Mouse (Mus musculus): ENCODE measurements at regions not wholly inside any gene's neighbourhood (a gene's known extent, or its start where the extent isn't known, plus 50 kb on each side); places are given as distances from the start of the nearest gene placed in this dataset.

DNA sequence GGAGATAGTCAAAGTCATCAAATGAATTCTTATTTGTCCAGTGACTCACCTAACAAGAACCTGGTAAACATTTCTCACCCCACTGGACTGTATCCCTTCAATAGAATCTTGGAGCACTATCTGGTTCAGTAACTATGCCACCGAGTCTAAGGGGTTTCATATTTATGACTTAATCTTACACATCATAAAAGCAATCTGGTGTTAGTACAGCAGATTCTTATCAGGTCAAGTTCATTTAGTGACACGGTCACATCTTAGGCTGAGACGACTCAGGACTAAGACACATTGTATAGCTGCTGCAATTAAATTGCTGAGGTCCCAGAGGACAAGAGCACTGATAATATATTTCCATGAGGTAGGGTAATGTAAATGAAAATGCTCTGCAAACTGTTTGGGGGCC, 57.4 kb upstream of the Tmem26 start:
- 55% methylated on average over 3 of the region's 3 CpGs for WGBS

DNA sequence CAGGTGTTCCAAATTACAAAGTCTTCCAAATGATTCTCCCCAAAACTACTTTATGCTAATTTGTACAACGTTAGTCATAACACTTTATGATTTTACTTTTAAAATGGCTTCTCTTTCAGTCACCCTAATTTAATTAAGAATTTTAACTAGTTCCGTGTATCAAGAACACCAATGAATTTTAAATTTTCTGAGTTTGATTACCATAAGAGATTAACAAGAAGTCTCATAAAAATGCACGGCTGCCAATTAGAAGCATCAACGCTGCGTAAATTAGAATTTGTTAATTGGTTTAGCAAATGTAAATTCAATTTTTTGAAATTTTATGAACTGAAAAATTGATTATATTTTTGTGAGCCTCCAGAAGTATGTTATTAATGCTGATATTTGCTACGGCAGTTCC, 54.1 kb upstream of the Tmem26 start:
- ATAC-seq = no peak
- H3K27ac ChIP-seq (ENCODE audit: low read length) = no peak overlapping the region
- H3K4me2 ChIP-seq (ENCODE audit: low read depth, low read length) = no peak overlapping the region
- WGBS = 88% methylated on average over 6 of the region's 6 CpGs
- H3K4me3 ChIP-seq (ENCODE audit: low read length) = no peak overlapping the region
- no peaks in the 10 kb centered on the region for H3K9me3 ChIP-seq (ENCODE audit: control insufficient read depth, low read length)
- H3K9ac ChIP-seq (ENCODE audit: low read depth, low read length) = no peak overlapping the region
- no peaks in the 10 kb centered on the region for H3K4me1 ChIP-seq (ENCODE audit: control insufficient read depth, insufficient read depth, low read length)
- no peaks in the 10 kb centered on the region for H3K27me3 ChIP-seq (replicated peaks; ENCODE audit: control insufficient read depth, insufficient read depth, low read length)
- H3K36me3 ChIP-seq (ENCODE audit: control insufficient read depth, insufficient read depth, low read length) = no peaks in the 10 kb centered on the region

More for the DNA sequence above, 57.4 kb upstream of the Tmem26 start:
- Histone ChIP-seq H3K4me3 (ENCODE audit: low read length) (no peak overlapping the region), H3K27ac (ENCODE audit: low read length) (no peak overlapping the region), H3K9me3 (ENCODE audit: control insufficient read depth, low read length) (no peaks in the 10 kb centered on the region), H3K9ac (ENCODE audit: low read depth, low read length) (no peak overlapping the region), H3K27me3 (replicated peaks; ENCODE audit: control insufficient read depth, insufficient read depth, low read length) (no peaks in the 10 kb centered on the region), H3K4me1 (ENCODE audit: control insufficient read depth, insufficient read depth, low read length) (no peaks in the 10 kb centered on the region), H3K4me2 (ENCODE audit: low read depth, low read length) (no peak overlapping the region), H3K36me3 (ENCODE audit: control insufficient read depth, insufficient read depth, low read length) (no peaks in the 10 kb centered on the region)
- peak; percentile 72 for ATAC-seq

DNA sequence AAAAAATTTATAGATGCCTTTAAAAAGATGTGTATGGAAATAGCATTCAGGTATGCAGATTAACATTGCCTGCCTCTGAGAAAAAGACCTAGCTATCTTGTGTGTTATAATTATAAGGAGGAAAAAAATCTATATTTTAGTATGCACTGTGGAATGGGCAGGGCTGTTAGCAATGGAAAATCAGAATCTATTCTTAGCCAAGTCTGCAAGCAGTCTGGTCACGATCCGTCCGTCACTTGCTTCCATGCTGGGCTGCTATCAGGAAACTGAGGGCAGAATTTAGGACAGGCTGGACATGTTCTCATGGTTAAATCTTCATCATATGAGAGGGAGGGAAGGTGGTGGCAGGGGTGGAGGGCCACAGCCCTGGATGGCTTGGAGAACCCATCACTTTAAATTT, 53.5 kb upstream of the Tmem26 start:
- Histone ChIP-seq H3K4me1 (ENCODE audit: control insufficient read depth, insufficient read depth, low read length) (no peaks in the 10 kb centered on the region), H3K9ac (ENCODE audit: low read depth, low read length) (no peak overlapping the region), H3K9me3 (ENCODE audit: control insufficient read depth, low read length) (no peaks in the 10 kb centered on the region), H3K27ac (ENCODE audit: low read length) (no peak overlapping the region), H3K27me3 (replicated peaks; ENCODE audit: control insufficient read depth, insufficient read depth, low read length) (no peaks in the 10 kb centered on the region), H3K36me3 (ENCODE audit: control insufficient read depth, insufficient read depth, low read length) (no peaks in the 10 kb centered on the region), H3K4me2 (ENCODE audit: low read depth, low read length) (no peak overlapping the region), H3K4me3 (ENCODE audit: low read length) (no peak overlapping the region)
- WGBS = 87% methylated on average over 3 of the region's 3 CpGs
- no peak for ATAC-seq

DNA sequence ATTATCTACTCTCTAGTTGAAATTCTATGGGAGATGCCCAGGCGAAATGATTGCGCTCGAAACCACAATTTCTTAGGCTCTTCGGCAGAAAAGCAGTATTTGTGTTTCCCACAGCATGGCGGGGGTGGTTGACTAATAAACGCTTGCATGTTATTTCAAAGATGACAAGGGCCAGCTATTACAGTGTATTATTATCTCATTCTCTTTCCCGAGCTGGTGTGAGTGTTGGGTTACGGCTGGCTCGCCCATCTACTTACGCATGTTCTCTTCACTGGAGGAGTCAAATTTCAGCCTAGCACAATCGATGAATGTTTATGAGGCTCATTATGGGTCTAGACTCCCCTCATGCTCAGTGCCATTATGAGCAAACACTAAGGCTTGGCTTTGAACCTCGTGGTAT, 51.2 kb upstream of the Tmem26 start:
- Histone ChIP-seq H3K36me3 (ENCODE audit: control insufficient read depth, insufficient read depth, low read length) (no peaks in the 10 kb centered on the region), H3K27ac (ENCODE audit: low read length) (no peak overlapping the region), H3K9me3 (ENCODE audit: control insufficient read depth, low read length) (no peaks in the 10 kb centered on the region), H3K4me1 (ENCODE audit: control insufficient read depth, insufficient read depth, low read length) (no peaks in the 10 kb centered on the region), H3K27me3 (replicated peaks; ENCODE audit: control insufficient read depth, insufficient read depth, low read length) (no peaks in the 10 kb centered on the region), H3K4me3 (ENCODE audit: low read length) (no peak overlapping the region), H3K9ac (ENCODE audit: low read depth, low read length) (no peak overlapping the region), H3K4me2 (ENCODE audit: low read depth, low read length) (no peak overlapping the region)
- ATAC-seq = no peak
- WGBS = 71% methylated on average over 12 of the region's 12 CpGs

DNA sequence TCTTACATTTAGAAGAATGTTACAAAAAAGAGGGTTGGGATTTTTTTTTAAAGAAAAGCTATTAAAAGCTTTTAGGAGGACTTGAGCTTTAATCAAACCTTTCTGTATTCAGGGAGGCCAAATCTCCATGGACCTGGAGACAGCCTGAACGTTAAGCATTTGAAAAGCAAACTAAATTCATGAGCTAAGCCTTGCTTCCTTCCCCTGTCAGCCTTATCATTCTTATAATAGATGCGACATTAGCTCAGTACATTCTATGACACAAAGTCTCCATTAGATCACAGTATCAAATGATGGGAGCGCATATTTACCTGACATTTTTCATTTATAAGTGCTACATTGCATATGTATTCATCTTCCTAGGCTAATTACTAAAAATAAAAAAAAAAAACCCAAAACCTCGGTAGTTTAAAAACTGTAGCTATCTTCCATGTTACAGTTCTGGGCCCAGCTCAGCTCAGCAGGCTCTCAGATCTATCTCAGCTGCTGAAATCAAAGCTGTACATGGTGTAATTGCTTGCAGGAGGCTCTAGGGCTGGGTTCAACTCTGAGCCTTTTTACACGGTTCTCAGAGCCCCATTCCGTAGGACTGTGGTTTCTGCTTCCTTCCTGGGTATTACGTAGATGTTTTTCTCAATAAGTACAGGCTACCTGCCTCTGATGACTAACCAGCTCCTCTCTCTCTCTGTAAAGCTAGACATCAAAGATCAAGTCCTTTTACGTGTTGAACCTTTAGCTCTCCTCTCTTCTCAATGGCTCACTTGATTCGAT, 50.2 kb upstream of the Tmem26 start:
- H3K27ac ChIP-seq (ENCODE audit: low read length) = no peak overlapping the region
- no peaks in the 10 kb centered on the region for H3K36me3 ChIP-seq (ENCODE audit: control insufficient read depth, insufficient read depth, low read length)
- 77% methylated on average over 9 of the region's 9 CpGs for WGBS
- H3K27me3 ChIP-seq (replicated peaks; ENCODE audit: control insufficient read depth, insufficient read depth, low read length) = no peaks in the 10 kb centered on the region
- no peaks in the 10 kb centered on the region for H3K4me1 ChIP-seq (ENCODE audit: control insufficient read depth, insufficient read depth, low read length)
- H3K4me3 ChIP-seq (ENCODE audit: low read length) = no peak overlapping the region
- ATAC-seq = no peak
- no peak overlapping the region for H3K4me2 ChIP-seq (ENCODE audit: low read depth, low read length)
- no peaks in the 10 kb centered on the region for H3K9me3 ChIP-seq (ENCODE audit: control insufficient read depth, low read length)
- H3K9ac ChIP-seq (ENCODE audit: low read depth, low read length) = no peak overlapping the region

Data from intestine, embryonic 16.5 days (tissue).